Mouse (Mus musculus) G1E (cell line): ENCODE data around the gene Smad3. TPM values are rescaled to one million over a fixed set of nuclear protein-coding genes. Genes with fewer than 3 reads are reported as not detected.

Experiments used
- ATAC-seq: 2 replicates; pipeline ENCODE4 v1.8.0; 2016; ENCODE audit warnings: mild to moderate bottlenecking; ENCODE audit not compliant: insufficient number of reproducible peaks, poor library complexity, low FRiP score, severe bottlenecking; ENCODE audit errors: extremely low read depth
- DNase-seq: peaks from one replicate; pipeline ENCODE4 v3.0.0; 2012; ENCODE audit warnings: low spot score
- H3K27me3 ChIP-seq: 2 replicates; pipeline ENCODE4 v1.6.1; 2012; ENCODE audit warnings: mild to moderate bottlenecking, low read length, inconsistent platforms; ENCODE audit not compliant: insufficient read depth
- H3K36me3 ChIP-seq: replicated peaks from 2 replicates; pipeline ENCODE3; 2012; ENCODE audit warnings: mild to moderate bottlenecking, inconsistent platforms
- H3K4me1 ChIP-seq: 2 replicates; pipeline ENCODE4 v1.6.1; 2012; ENCODE audit warnings: low read depth, low read length, inconsistent platforms, mixed read lengths; ENCODE audit not compliant: insufficient read depth
- H3K4me3 ChIP-seq: 2 replicates; pipeline ENCODE4 v1.5.1; 2012; ENCODE audit warnings: low read depth, mild to moderate bottlenecking, inconsistent platforms, low read length, moderate library complexity, mixed read lengths
- H3K9me3 ChIP-seq: replicated peaks from 2 replicates; pipeline ENCODE4 v1.6.1; 2012; ENCODE audit warnings: inconsistent platforms
- CTCF ChIP-seq: IDR thresholded peaks from 2 replicates; pipeline ENCODE4 v1.5.1; 2012; ENCODE audit warnings: low read depth, low read length, inconsistent platforms, mixed read lengths
- GATA1 ChIP-seq: IDR thresholded peaks from 2 replicates; pipeline ENCODE4 v1.6.1; 2012; ENCODE audit warnings: borderline replicate concordance, low read length, inconsistent platforms, mixed read lengths
- GATA2 ChIP-seq: IDR thresholded peaks from 2 replicates; pipeline ENCODE4 v1.6.1; 2012; ENCODE audit warnings: low read depth, low read length, inconsistent platforms, borderline replicate concordance
- POLR2AphosphoS5 ChIP-seq: IDR thresholded peaks from 2 replicates; pipeline ENCODE4 v1.6.1; 2012; ENCODE audit warnings: low read depth, low read length, inconsistent platforms; ENCODE audit not compliant: insufficient replicate concordance
- TAL1 ChIP-seq: conservative IDR thresholded peaks from 2 replicates; pipeline ENCODE4 v1.6.1; 2012; ENCODE audit warnings: low read depth, low read length, inconsistent platforms, mixed read lengths
- polyA plus RNA-seq: library from polyadenylated mRNA; stranded (reverse); fragments of >175 nt; gene quantifications from 2 replicates; pipeline ENCODE4 v1.2.3, GENCODE M21; 2012
- total RNA-seq, 2 experiments: library from RNA; stranded (forward) in 1 of 2; stranded (reverse) in 1 of 2; fragments of 200-1000 nt in 1 of 2; fragments of >200 nt in 1 of 2; fragmentation: Nextera tagmentation in 1 of 2; gene quantifications; 2 replicates each; pipeline ENCODE4 v1.2.3; 2014 to 2017

Smad3 gene
- total and polyA plus RNA-seq, 3 experiments = 0.87 to 4.8 (median 1.2) TPM

- TF ChIP-seq POLR2AphosphoS5 = no peak
- TF ChIP-seq CTCF = no peak
- TF ChIP-seq GATA2 = no peak
- TF ChIP-seq GATA1 = no peak
- TF ChIP-seq TAL1 = no peak
- H3K36me3 ChIP-seq = no peaks in the 10 kb centered on the region
- no peak overlapping the region for H3K4me3 ChIP-seq
- DNase-seq (no peak), ATAC-seq (no peak)
- H3K9me3 ChIP-seq = peaks cover 2% of the 10 kb centered on the region; the same call in 1 of the 2 replicates
- no peaks in the 10 kb centered on the region for H3K4me1 ChIP-seq
- no peaks in the 10 kb centered on the region for H3K27me3 ChIP-seq
These were observed 48.5 kb downstream of the Smad3 start for GRCm38 (mm10) chr9:63709266-63709665.

GRCm38 (mm10) chr9:63707816-63708588 lies 49.8 kb downstream of the Smad3 start:
- no peak for DNase-seq
- no peak for ATAC-seq
- Histone ChIP-seq H3K4me1 (no peaks in the 10 kb centered on the region), H3K4me3 (no peak overlapping the region), H3K36me3 (no peaks in the 10 kb centered on the region), H3K27me3 (no peaks in the 10 kb centered on the region), H3K9me3 (peaks cover 2% of the 10 kb centered on the region; the same call in 1 of the 2 replicates)
- no peak for TF ChIP-seq GATA1
- no peak for TF ChIP-seq TAL1
- TF ChIP-seq GATA2 = no peak
- no peak for TF ChIP-seq POLR2AphosphoS5
- TF ChIP-seq CTCF = no peak

- H3K27me3 ChIP-seq = no peaks in the 10 kb centered on the region; the same call in 1 of the 2 replicates
- ATAC-seq = no peak
- DNase-seq = no peak
- peaks cover 2% of the 10 kb centered on the region; the same call in 1 of the 2 replicates for H3K9me3 ChIP-seq
- H3K36me3 ChIP-seq = no peaks in the 10 kb centered on the region
- H3K4me3 ChIP-seq = no peak overlapping the region
- no peaks in the 10 kb centered on the region for H3K4me1 ChIP-seq
- TF ChIP-seq GATA1 (no peak), CTCF (no peak), TAL1 (no peak), GATA2 (no peak), POLR2AphosphoS5 (no peak)
These were observed 51.6 kb downstream of the Smad3 start for GRCm38 (mm10) chr9:63706152-63706733.

GRCm38 (mm10) chr9:63704979-63705751 lies 52.6 kb downstream of the Smad3 start:
- TF ChIP-seq TAL1 = no peak
- no peak for TF ChIP-seq GATA1
- TF ChIP-seq POLR2AphosphoS5 = no peak
- TF ChIP-seq CTCF = no peak
- no peak for TF ChIP-seq GATA2
- Histone ChIP-seq H3K4me1 (no peaks in the 10 kb centered on the region), H3K4me3 (no peak overlapping the region), H3K9me3 (peaks cover 2% of the 10 kb centered on the region; the same call in 1 of the 2 replicates), H3K36me3 (no peaks in the 10 kb centered on the region), H3K27me3 (no peaks in the 10 kb centered on the region; the same call in 1 of the 2 replicates)
- DNase-seq (no peak), ATAC-seq (no peak)

- no peaks in the 10 kb centered on the region; the same call in 1 of the 2 replicates for H3K27me3 ChIP-seq
- no peaks in the 10 kb centered on the region for H3K36me3 ChIP-seq
- TF ChIP-seq CTCF = no peak
- no peak for TF ChIP-seq GATA2
- no peak for TF ChIP-seq POLR2AphosphoS5
- no peaks in the 10 kb centered on the region for H3K4me1 ChIP-seq
- H3K4me3 ChIP-seq = no peak overlapping the region
- no peak for DNase-seq
- no peak for ATAC-seq
- H3K9me3 ChIP-seq = no peaks in the 10 kb centered on the region
These were observed 53.7 kb downstream of the Smad3 start for GRCm38 (mm10) chr9:63704131-63704530.
